Mouse (Mus musculus) liver, embryonic 14.5 days (tissue): ENCODE results near the gene Ptprs. TPM values are rescaled to one million over a fixed set of nuclear protein-coding genes. Genes with fewer than 3 reads are reported as not detected.

ENCODE experiments used
- ATAC-seq: fragments of 200-750 bp; cut with Nextera tagmentation; 2 replicates; pipeline ENCODE4 v1.8.0; 2017; ENCODE audit warnings: moderate number of reproducible peaks, mild to moderate bottlenecking, moderate library complexity; ENCODE audit not compliant: insufficient read depth
- DNase-seq, 3 experiments: peaks; one replicate each; pipeline ENCODE4 v3.0.0-alpha.2; 2012 to 2013; ENCODE audit warnings: low read depth in 3 of 3, low spot score in 3 of 3
- H3K27ac ChIP-seq: fragments of 300-500 bp; sonication (generic); 2 replicates; pipeline ENCODE4 v1.5.1; 2014; ENCODE audit warnings: moderate library complexity, mild to moderate bottlenecking, control low read depth, inconsistent platforms
- H3K27me3 ChIP-seq: fragments of 300-500 bp; sonication (generic); 2 replicates; pipeline ENCODE4 v1.6.1; 2014; ENCODE audit warnings: mild to moderate bottlenecking, low read length, moderate library complexity; ENCODE audit not compliant: control insufficient read depth, insufficient read depth
- H3K36me3 ChIP-seq: fragments of 300-500 bp; sonication (generic); replicated peaks from 2 replicates; pipeline ENCODE4 v1.6.1; 2014; ENCODE audit warnings: low read depth; ENCODE audit not compliant: control insufficient read depth, insufficient read depth
- H3K4me1 ChIP-seq, 2 experiments: fragments of 200-500 bp in 1 of 2; fragments of 300-500 bp in 1 of 2; sonication (generic) in 1 of 2; replicated peaks; 2 replicates each; pipeline ENCODE4 v1.6.1; 2012 to 2014; ENCODE audit warnings: antibody characterized with exemption in 1 of 2, inconsistent platforms in 1 of 2, low read length in 1 of 2; ENCODE audit not compliant: control insufficient read depth in 2 of 2, insufficient read depth in 2 of 2
- H3K4me2 ChIP-seq: fragments of 300-500 bp; sonication (generic); 2 replicates; pipeline ENCODE4 v1.6.1; 2014; ENCODE audit warnings: low read depth, mild to moderate bottlenecking, control low read depth, moderate library complexity
- H3K4me3 ChIP-seq, 2 experiments: fragments of 200-500 bp in 1 of 2; fragments of 300-500 bp in 1 of 2; sonication (generic) in 1 of 2; 2 replicates each; pipeline ENCODE4 v1.5.1; 2012 to 2014; ENCODE audit warnings: low read depth in 2 of 2, low read length in 2 of 2, mild to moderate bottlenecking in 2 of 2, control low read depth in 1 of 2, inconsistent platforms in 1 of 2, moderate library complexity in 1 of 2; ENCODE audit not compliant: insufficient read depth in 1 of 2
- H3K9ac ChIP-seq: fragments of 300-500 bp; sonication (generic); replicated peaks from 2 replicates; pipeline ENCODE4 v1.6.1; 2014; ENCODE audit warnings: mild to moderate bottlenecking, control low read depth, moderate library complexity
- H3K9me3 ChIP-seq: fragments of 300-500 bp; sonication (generic); 2 replicates; pipeline ENCODE4 v1.6.1; 2016; ENCODE audit warnings: low read length, mixed read lengths; ENCODE audit not compliant: control insufficient read depth
- CTCF ChIP-seq: IDR thresholded peaks from 2 replicates; pipeline ENCODE4 v1.5.1; 2016; ENCODE audit warnings: antibody characterized with exemption, low read depth, control low read depth
- EP300 ChIP-seq: IDR thresholded peaks from 2 replicates; pipeline ENCODE4 v1.6.1; 2016; ENCODE audit warnings: antibody characterized with exemption, low read depth
- WGBS: fragments of 180-500 bp; shearing (Covaris S2); extraction: QIAGEN DNeasy Blood & Tissue Kit; methylation state at CpG from one replicate; pipeline ENCODE4 v1.1.7; 2014; ENCODE audit not compliant: insufficient replicate concordance; 5-methylcytosine and 5-hydroxymethylcytosine counted together
- polyA plus RNA-seq, 2 experiments: library from polyadenylated mRNA; depleted of rRNA in 1 of 2; stranded (reverse) in 1 of 2; unstranded in 1 of 2; fragments of >200 nt; fragmentation: Nextera tagmentation in 1 of 2; extraction: Ambion mirVana in 1 of 2; gene quantifications; 2 replicates each; pipeline versions ENCODE4 v1.2.1 to v1.2.3; 2012 to 2014

The Ptprs gene
- polyA plus RNA-seq, 2 experiments = 3.8 to 17.7 TPM

- TF ChIP-seq CTCF (no peak), EP300 (no peak)
- 63% methylated on average over 9 of the region's 9 CpGs for WGBS
- no peaks in the 10 kb centered on the region for H3K9me3 ChIP-seq
- no peak for DNase-seq
- H3K27ac ChIP-seq = no peak overlapping the region
- no peak overlapping the region for H3K9ac ChIP-seq
- no peak overlapping the region for H3K4me2 ChIP-seq
- H3K36me3 ChIP-seq = no peaks in the 10 kb centered on the region
- no peaks in the 10 kb centered on the region; the same call in 1 of the 2 replicates for H3K27me3 ChIP-seq
- no peaks in the 10 kb centered on the region for H3K4me1 ChIP-seq
- no peak overlapping the region for H3K4me3 ChIP-seq
- ATAC-seq = no peak
These were observed 8.8 kb upstream of the Ptprs start for GRCm38 (mm10) chr17:56485118-56485517.

- WGBS = 67% methylated on average over 1 of the region's 1 CpGs
- Histone ChIP-seq H3K9ac (no peak overlapping the region), H3K9me3 (no peaks in the 10 kb centered on the region), H3K4me2 (no peak overlapping the region), H3K4me1 (no peaks in the 10 kb centered on the region), H3K27ac (no peak overlapping the region), H3K36me3 (no peaks in the 10 kb centered on the region), H3K27me3 (peaks cover 4% of the 10 kb centered on the region), H3K4me3 (no peak overlapping the region)
- ATAC-seq (no peak), DNase-seq (no peak)
- TF ChIP-seq EP300 (no peak), CTCF (no peak)
These were observed 6.4 kb upstream of the Ptprs start for GRCm38 (mm10) chr17:56482671-56483070.

GRCm38 (mm10) chr17:56479358-56479757 is 3.1 kb upstream of the Ptprs start:
- no peak for DNase-seq
- Histone ChIP-seq H3K27ac (no peak overlapping the region), H3K27me3 (peaks cover 34% of the 10 kb centered on the region)

GRCm38 (mm10) chr17:56478191-56478611 is 1.9 kb upstream of the Ptprs start:
- no peaks in the 10 kb centered on the region for H3K36me3 ChIP-seq
- no peaks in the 10 kb centered on the region; the same call in 1 of the 2 replicates for H3K9me3 ChIP-seq
- H3K4me3 ChIP-seq = no peak overlapping the region
- no peaks in the 10 kb centered on the region for H3K4me1 ChIP-seq
- no peak overlapping the region for H3K27ac ChIP-seq
- H3K9ac ChIP-seq = no peak overlapping the region
- H3K4me2 ChIP-seq = no peak overlapping the region
- H3K27me3 ChIP-seq = peaks cover 45% of the 10 kb centered on the region
- TF ChIP-seq CTCF = no peak
- no peak for TF ChIP-seq EP300
- no peak for DNase-seq
- WGBS = 48% methylated on average over 11 of the region's 11 CpGs
- no peak for ATAC-seq

More at GRCm38 (mm10) chr17:56479358-56479757, 3.1 kb upstream of the Ptprs start:
- Histone ChIP-seq H3K36me3 (no peaks in the 10 kb centered on the region), H3K4me2 (no peak overlapping the region), H3K9ac (no peak overlapping the region), H3K4me3 (no peak overlapping the region), H3K9me3 (no peaks in the 10 kb centered on the region; the same call in 1 of the 2 replicates), H3K4me1 (no peaks in the 10 kb centered on the region)
- ATAC-seq = no peak
- 12% methylated on average over 6 of the region's 6 CpGs for WGBS
- TF ChIP-seq EP300 (no peak), CTCF (peak; percentile 95)

- Histone ChIP-seq H3K4me3 (no peak overlapping the region), H3K4me2 (no peak overlapping the region), H3K9ac (no peak overlapping the region), H3K9me3 (no peaks in the 10 kb centered on the region; the same call in 1 of the 2 replicates), H3K27ac (no peak overlapping the region), H3K4me1 (no peaks in the 10 kb centered on the region), H3K27me3 (peaks cover 54% of the 10 kb centered on the region), H3K36me3 (no peaks in the 10 kb centered on the region)
- 0 out of 2 replicates have a peak, but pooled peaks have one; percentile 5 for TF ChIP-seq CTCF
- no peak for TF ChIP-seq EP300
- DNase-seq = no peak
- ATAC-seq = no peak
- 78% methylated on average over 19 of the region's 19 CpGs for WGBS
These were observed 1.0 kb upstream of the Ptprs start for GRCm38 (mm10) chr17:56477191-56477818.
